8 mouse cellular contexts compared by ENCODE assay signal in the genomic region with DNA sequence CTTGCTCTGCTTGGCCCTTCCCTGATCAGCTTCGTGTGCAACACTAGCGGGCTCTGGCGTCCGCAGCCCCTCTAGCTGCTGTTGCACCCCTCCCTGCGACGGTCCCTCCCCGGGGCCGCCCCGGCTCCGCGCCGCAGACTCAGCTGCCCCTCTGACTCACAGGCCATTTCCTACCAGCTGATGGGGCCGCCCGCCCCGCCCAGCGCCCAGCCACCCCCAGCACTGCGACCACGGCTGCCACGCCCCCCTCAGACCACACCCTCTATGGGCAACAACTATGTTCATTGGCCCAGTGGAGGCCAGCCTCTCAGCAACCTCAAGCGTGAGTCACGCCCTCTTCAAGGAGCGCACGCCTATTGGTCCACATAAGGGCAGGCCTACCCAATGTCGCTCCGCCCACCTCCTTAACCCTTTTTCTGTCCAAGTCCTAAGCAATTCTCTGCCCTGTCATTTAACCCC. TPM values are rescaled to one million over a fixed set of nuclear protein-coding genes. Genes with fewer than 3 reads are reported as not detected.
A peak's percentile ranks its signal among the peaks of the same experiment; 100 is the strongest.
DNase-seq lines count a peak whose midpoint lies in the region; ATAC-seq and TF ChIP-seq lines count a peak whose summit lies in the region.

No protein-coding gene starts in this region.

- H3K4me2 ChIP-seq in forebrain, embryonic 16.5 days (ENCODE audit: low read length): peak overlapping the region; percentile 87
- peak overlapping the region; percentile 90 for H3K4me2 ChIP-seq in lung, embryonic 15.5 days

- H3K4me3 ChIP-seq in G1E (ENCODE audit: low read depth, low read length): peak overlapping the region; percentile 77
- H3K4me3 ChIP-seq in forebrain, embryonic 16.5 days (replicated peaks; ENCODE audit: low read length): peak overlapping the region; percentile 58
- H3K4me3 ChIP-seq in lung, embryonic 15.5 days: peak overlapping the region; percentile 77

- peak overlapping the region; percentile 74 for H3K9ac ChIP-seq in forebrain, embryonic 16.5 days (replicated peaks; ENCODE audit: low read depth, low read length)
- H3K9ac ChIP-seq in lung, embryonic 15.5 days: peak overlapping the region; percentile 73

- H3K27me3 ChIP-seq in G1E (ENCODE audit: insufficient read depth, low read length): no peaks in the 10 kb centered on the region
- H3K27me3 ChIP-seq in forebrain, embryonic 16.5 days (replicated peaks; ENCODE audit: control insufficient read depth, insufficient read depth, low read length): no peaks in the 10 kb centered on the region
- H3K27me3 ChIP-seq in lung, embryonic 15.5 days: no peaks in the 10 kb centered on the region

- peak; percentile 72 for DNase-seq in G1E (ENCODE audit: low spot score)
- peak; percentile 90 to 98 for DNase-seq in cerebellum, adult 18-20 months
- peak; percentile 97 for DNase-seq in heart, postnatal 4 days
- peak; percentile 95 to 97 for DNase-seq in layer of hippocampus, adult 8-10 months (ENCODE audit: low spot score in 2 of 2)
- peak; percentile 97 for DNase-seq in ovary, adult 18-20 months (ENCODE audit: low spot score)
- DNase-seq in thymus, postnatal 0 days (ENCODE audit: low spot score): peak; percentile 94

- peaks cover 84% of the 10 kb centered on the region for H3K4me1 ChIP-seq in G1E (ENCODE audit: insufficient read depth, low read depth, low read length)
- H3K4me1 ChIP-seq in forebrain, embryonic 16.5 days (replicated peaks; ENCODE audit: control insufficient read depth, insufficient read depth, low read length): peaks cover 44% of the 10 kb centered on the region
- H3K4me1 ChIP-seq in lung, embryonic 15.5 days: peaks cover 38% of the 10 kb centered on the region

- H3K9me3 ChIP-seq in G1E (replicated peaks): no peaks in the 10 kb centered on the region
- no peaks in the 10 kb centered on the region for H3K9me3 ChIP-seq in forebrain, embryonic 16.5 days (ENCODE audit: control insufficient read depth, low read length)
- H3K9me3 ChIP-seq in lung, embryonic 15.5 days: no peaks in the 10 kb centered on the region

- H3K27ac ChIP-seq in forebrain, embryonic 16.5 days (ENCODE audit: low read length): peak overlapping the region; percentile 43
- H3K27ac ChIP-seq in lung, embryonic 15.5 days: peak overlapping the region; percentile 71

- under 1% methylated on average over 25 of the region's 25 CpGs for WGBS in forebrain, embryonic 16.5 days
- under 1% methylated on average over 25 of the region's 25 CpGs for WGBS in lung, embryonic 15.5 days

- ATAC-seq in G1E (ENCODE audit: extremely low read depth, insufficient number of reproducible peaks, low FRiP score, poor library complexity, severe bottlenecking): peak; percentile 88
- ATAC-seq in forebrain, embryonic 16.5 days: peak; percentile 96
- peak; percentile 97 for ATAC-seq in lung, embryonic 15.5 days (ENCODE audit: borderline replicate concordance, extremely low read depth, low FRiP score, low TSS enrichment)

- TF ChIP-seq CTCF in G1E (IDR thresholded peaks at IDR 0.05; ENCODE audit: low read depth, low read length): no peak

- H3K36me3 ChIP-seq in G1E (replicated peaks): peaks cover 10% of the 10 kb centered on the region
- peaks cover 12% of the 10 kb centered on the region for H3K36me3 ChIP-seq in forebrain, embryonic 16.5 days (ENCODE audit: control insufficient read depth, insufficient read depth)
- H3K36me3 ChIP-seq in lung, embryonic 15.5 days: peaks cover 11% of the 10 kb centered on the region

RNA-seq across cellular contexts. Expression of gene Fam214b, which starts 5.9 kb away (rescaled TPM):
- total RNA-seq in G1E (2014; fragmentation: Nextera tagmentation) (10.2 and 24.4 TPM in 2 replicates), G1E (2017) (12.6 and 17.8 TPM in 2 replicates)
- 15.0 and 17.7 TPM in 2 replicates for polyA plus RNA-seq in G1E (2012)
- polyA plus RNA-seq in forebrain, embryonic 16.5 days (2015; fragmentation: Nextera tagmentation; extraction: Ambion mirVana): 39.2 and 48.2 TPM in 2 replicates
- total RNA-seq in heart, postnatal 4 days (2021): 10 to 100 TPM; 20.4 to 20.7 TPM
- 10 to 100 TPM; 39.8 to 46.0 (median 42.9) TPM for total RNA-seq in layer of hippocampus, adult 8-10 months (2022)
- polyA plus RNA-seq in lung, embryonic 15.5 days (2015; fragmentation: Nextera tagmentation; extraction: Ambion mirVana): 10.6 and 11.2 TPM in 2 replicates
- polyA plus RNA-seq in thymus, postnatal 0 days (2015; fragmentation: Nextera tagmentation; extraction: Ambion mirVana): 2.4 and 3.0 TPM in 2 replicates

RNA-seq across cellular contexts. Expression of gene Stoml2, which starts 8.6 kb away (rescaled TPM):
- total RNA-seq in G1E (2014; fragmentation: Nextera tagmentation): 191 and 233 TPM in 2 replicates
- total RNA-seq in G1E (2017): 157 and 170 TPM in 2 replicates
- polyA plus RNA-seq in G1E (2012): 145 and 169 TPM in 2 replicates
- polyA plus RNA-seq in forebrain, embryonic 16.5 days (2015; fragmentation: Nextera tagmentation; extraction: Ambion mirVana): 237 and 238 TPM in 2 replicates
- total RNA-seq in heart, postnatal 4 days (2021): 100 to 1,000 TPM; 101 to 107 TPM
- 100 to 1,000 TPM in 2 of 4 experiments, 10 to 100 TPM in 2; 97.9 to 106 (median 100) TPM for total RNA-seq in layer of hippocampus, adult 8-10 months (2022)
- 321 and 331 TPM in 2 replicates for polyA plus RNA-seq in lung, embryonic 15.5 days (2015; fragmentation: Nextera tagmentation; extraction: Ambion mirVana)
- polyA plus RNA-seq in thymus, postnatal 0 days (2015; fragmentation: Nextera tagmentation; extraction: Ambion mirVana): 207 and 226 TPM in 2 replicates

RNA-seq across cellular contexts. Expression of gene Pigo, which starts 14.5 kb away (rescaled TPM):
- total RNA-seq in G1E (2014; fragmentation: Nextera tagmentation) (11.8 and 17.2 TPM in 2 replicates), G1E (2017) (9.4 and 9.7 TPM in 2 replicates)
- polyA plus RNA-seq in G1E (2012): 11.2 and 11.6 TPM in 2 replicates
- polyA plus RNA-seq in forebrain, embryonic 16.5 days (2015; fragmentation: Nextera tagmentation; extraction: Ambion mirVana): 20.9 and 24.5 TPM in 2 replicates
- total RNA-seq in heart, postnatal 4 days (2021): 10 to 100 TPM; 24.7 to 24.9 TPM
- total RNA-seq in layer of hippocampus, adult 8-10 months (2022): 10 to 100 TPM; 24.1 to 37.2 (median 28.9) TPM
- 19.0 and 22.1 TPM in 2 replicates for polyA plus RNA-seq in lung, embryonic 15.5 days (2015; fragmentation: Nextera tagmentation; extraction: Ambion mirVana)
- polyA plus RNA-seq in thymus, postnatal 0 days (2015; fragmentation: Nextera tagmentation; extraction: Ambion mirVana): 17.0 and 18.3 TPM in 2 replicates

RNA-seq across cellular contexts. Expression of gene Unc13b, which starts 18.6 kb away (rescaled TPM):
- total RNA-seq in G1E (2014; fragmentation: Nextera tagmentation): 0.63 and 3.9 TPM in 2 replicates
- 4.0 and 5.5 TPM in 2 replicates for total RNA-seq in G1E (2017)
- 0.36 and 0.56 TPM in 2 replicates for polyA plus RNA-seq in G1E (2012)
- 15.5 and 21.6 TPM in 2 replicates for polyA plus RNA-seq in forebrain, embryonic 16.5 days (2015; fragmentation: Nextera tagmentation; extraction: Ambion mirVana)
- total RNA-seq in heart, postnatal 4 days (2021): 10 to 100 TPM; 39.9 to 42.1 TPM
- 10 to 100 TPM; 38.3 to 56.8 (median 44.9) TPM for total RNA-seq in layer of hippocampus, adult 8-10 months (2022)
- 5.5 and 7.3 TPM in 2 replicates for polyA plus RNA-seq in lung, embryonic 15.5 days (2015; fragmentation: Nextera tagmentation; extraction: Ambion mirVana)
- 0.15 and 0.29 TPM in 2 replicates for polyA plus RNA-seq in thymus, postnatal 0 days (2015; fragmentation: Nextera tagmentation; extraction: Ambion mirVana)

RNA-seq across cellular contexts. Expression of gene Fancg, which starts 29.8 kb away (rescaled TPM):
- total RNA-seq in G1E (2014; fragmentation: Nextera tagmentation) (15.2 and 16.8 TPM in 2 replicates), G1E (2017) (12.9 and 18.7 TPM in 2 replicates)
- polyA plus RNA-seq in G1E (2012): 4.3 and 9.4 TPM in 2 replicates
- polyA plus RNA-seq in forebrain, embryonic 16.5 days (2015; fragmentation: Nextera tagmentation; extraction: Ambion mirVana): 32.8 and 33.2 TPM in 2 replicates
- 1 to 10 TPM; 7.4 to 8.2 TPM for total RNA-seq in heart, postnatal 4 days (2021)
- total RNA-seq in layer of hippocampus, adult 8-10 months (2022): 10 to 100 TPM; 14.0 to 17.1 (median 15.5) TPM
- 20.8 and 20.9 TPM in 2 replicates for polyA plus RNA-seq in lung, embryonic 15.5 days (2015; fragmentation: Nextera tagmentation; extraction: Ambion mirVana)
- polyA plus RNA-seq in thymus, postnatal 0 days (2015; fragmentation: Nextera tagmentation; extraction: Ambion mirVana): 20.1 and 23.9 TPM in 2 replicates

Comparison
In these comparisons a context has a peak if more than half of its experiments do, and no peak if none do; other contexts are left out.
1. Peak in every context shown above with its lines: DNase-seq, ATAC-seq, H3K4me3 ChIP-seq and H3K27ac ChIP-seq.